Mouse (Mus musculus) kidney, adult 2 months (tissue): ENCODE data around the gene Wdr72. TPM values are rescaled to one million over a fixed set of nuclear protein-coding genes. Genes with fewer than 3 reads are reported as not detected.

Experiments
- DNase-seq: peaks from one replicate; pipeline ENCODE4 v3.0.0; 2021
- H3K27ac ChIP-seq: fragments of 200-500 bp; 2 replicates; pipeline ENCODE4 v1.5.1; 2012; ENCODE audit warnings: low read depth, low read length, control low read depth, inconsistent platforms; ENCODE audit not compliant: insufficient read depth
- H3K27me3 ChIP-seq: fragments of 200-500 bp; replicated peaks from 2 replicates; pipeline ENCODE4 v1.6.1; 2012; ENCODE audit warnings: mild to moderate bottlenecking, moderate library complexity, low read length, inconsistent platforms; ENCODE audit not compliant: control insufficient read depth, insufficient read depth
- H3K36me3 ChIP-seq: fragments of 200-500 bp; 2 replicates; pipeline ENCODE4 v1.6.1; 2012; ENCODE audit warnings: mild to moderate bottlenecking, moderate library complexity, low read length, inconsistent platforms; ENCODE audit not compliant: control insufficient read depth, insufficient read depth
- H3K4me1 ChIP-seq: fragments of 200-500 bp; 2 replicates; pipeline ENCODE4 v1.6.1; 2011; ENCODE audit warnings: low read length; ENCODE audit not compliant: control insufficient read depth, insufficient read depth
- H3K4me3 ChIP-seq: fragments of 200-500 bp; 2 replicates; pipeline ENCODE4 v1.5.1; 2011; ENCODE audit warnings: mild to moderate bottlenecking, low read depth, low read length, control low read depth; ENCODE audit not compliant: insufficient read depth
- CTCF ChIP-seq: fragments of 200-500 bp; conservative IDR thresholded peaks from 2 replicates; pipeline ENCODE4 v1.5.1; 2011; ENCODE audit warnings: low read depth, mild to moderate bottlenecking, control low read depth, low read length, moderate library complexity, mixed read lengths; ENCODE audit not compliant: insufficient read depth, insufficient read length
- POLR2A ChIP-seq: fragments of 200-500 bp; IDR thresholded peaks from one replicate; pipeline ENCODE4 v1.6.1; 2011; ENCODE audit warnings: low read depth, low read length, control low read depth
- WGBS: fragments of 180-500 bp; shearing (Covaris S2); methylation state at CpG from one replicate; pipeline ENCODE4 v1.1.7; 2018; 5-methylcytosine and 5-hydroxymethylcytosine counted together
- polyA plus RNA-seq: library from polyadenylated mRNA; depleted of rRNA; stranded (reverse); fragments of >200 nt; gene quantifications from 2 replicates; pipeline ENCODE4 v1.2.3, GENCODE M21; 2012

Wdr72 gene
- polyA plus RNA-seq, 1 experiment, result 10.8 TPM

- WGBS, result 72% methylated on average over 5 of the region's 5 CpGs
- no peak for TF ChIP-seq CTCF
- TF ChIP-seq POLR2A, result no peak
- H3K27me3 ChIP-seq, result no peaks in the 10 kb centered on the region
- no peak for DNase-seq
- H3K4me3 ChIP-seq, result no peak overlapping the region
- H3K4me1 ChIP-seq, result no peaks in the 10 kb centered on the region
- no peaks in the 10 kb centered on the region for H3K36me3 ChIP-seq
- H3K27ac ChIP-seq, result no peak overlapping the region
These were observed 131.1 kb downstream of the Wdr72 start for GRCm38 (mm10) chr9:74241292-74241691.

DNA sequence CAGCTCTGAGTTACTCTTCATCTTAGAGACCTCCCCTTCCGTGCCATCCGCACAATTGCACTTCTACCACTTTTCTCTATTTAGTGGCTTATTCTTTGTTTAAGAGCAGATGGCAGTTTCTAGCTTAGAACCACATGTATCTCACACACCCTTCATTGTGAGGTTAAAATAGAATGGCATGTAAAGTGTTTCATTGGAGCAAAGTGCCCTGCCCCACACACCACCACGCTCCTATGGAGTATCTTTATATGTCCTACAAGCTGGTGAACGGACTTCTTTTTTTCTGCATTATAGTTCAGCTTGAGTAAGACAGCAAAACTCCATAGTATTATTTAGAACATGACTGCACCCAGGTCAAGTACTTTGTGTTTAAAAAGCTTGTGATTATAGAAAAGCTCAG is 137.9 kb downstream of the Wdr72 start:
- WGBS, result 88% methylated on average over 4 of the region's 4 CpGs
- Histone ChIP-seq H3K27ac (no peak overlapping the region), H3K4me3 (no peak overlapping the region), H3K36me3 (no peaks in the 10 kb centered on the region), H3K4me1 (no peaks in the 10 kb centered on the region), H3K27me3 (no peaks in the 10 kb centered on the region)
- no peak for DNase-seq
- TF ChIP-seq POLR2A (no peak), CTCF (no peak)

DNA sequence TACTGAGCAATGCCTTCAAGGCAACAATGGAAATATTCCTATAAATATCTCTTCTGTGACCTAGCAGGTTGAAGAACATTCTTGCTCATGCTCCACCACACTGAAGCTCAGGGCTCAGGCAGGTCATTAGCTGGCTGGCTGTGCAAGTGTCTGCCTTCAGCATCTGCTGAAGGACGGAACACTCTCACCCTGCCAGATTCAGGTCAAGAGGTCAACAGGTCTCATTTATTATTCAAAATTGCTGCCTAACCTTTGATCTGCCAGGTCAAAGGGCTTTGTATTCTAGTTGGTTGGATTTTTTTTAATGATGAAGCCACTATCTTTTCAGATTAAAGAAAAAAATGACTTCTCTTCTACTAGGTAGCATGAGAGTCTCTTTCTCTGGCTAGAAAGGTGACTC is 139.3 kb downstream of the Wdr72 start:
- TF ChIP-seq POLR2A (no peak), CTCF (no peak)
- DNase-seq, result peak; percentile 23
- Histone ChIP-seq H3K36me3 (no peaks in the 10 kb centered on the region), H3K4me3 (no peak overlapping the region), H3K27me3 (no peaks in the 10 kb centered on the region), H3K27ac (no peak overlapping the region), H3K4me1 (no peaks in the 10 kb centered on the region)
- WGBS, result 30% methylated on average over 1 of the region's 1 CpGs

DNA sequence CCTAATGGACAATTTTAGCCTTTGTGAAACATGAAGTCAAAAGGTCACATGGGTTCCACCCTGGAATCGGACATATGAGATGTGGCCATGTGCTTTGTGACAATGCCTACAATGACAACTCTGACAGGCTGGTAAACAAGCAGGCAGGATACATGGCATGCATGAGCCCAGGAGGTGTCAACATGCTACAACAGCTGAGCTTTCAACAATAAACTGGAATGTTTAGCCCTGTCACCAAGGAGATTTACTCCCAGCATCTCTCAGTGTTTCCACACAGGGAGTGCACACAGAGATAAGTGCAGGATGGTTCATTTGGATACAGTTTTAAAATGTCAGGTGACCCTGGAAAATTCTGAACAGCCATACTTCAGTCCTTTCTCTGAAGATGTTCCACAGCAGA is 140.4 kb downstream of the Wdr72 start:
- H3K27me3 ChIP-seq, result no peaks in the 10 kb centered on the region
- H3K27ac ChIP-seq, result no peak overlapping the region
- H3K36me3 ChIP-seq, result no peaks in the 10 kb centered on the region
- TF ChIP-seq CTCF (no peak), POLR2A (no peak)
- DNase-seq, result no peak
- no peaks in the 10 kb centered on the region for H3K4me1 ChIP-seq
- H3K4me3 ChIP-seq, result no peak overlapping the region
- 63% methylated on average over 1 of the region's 1 CpGs for WGBS

DNA sequence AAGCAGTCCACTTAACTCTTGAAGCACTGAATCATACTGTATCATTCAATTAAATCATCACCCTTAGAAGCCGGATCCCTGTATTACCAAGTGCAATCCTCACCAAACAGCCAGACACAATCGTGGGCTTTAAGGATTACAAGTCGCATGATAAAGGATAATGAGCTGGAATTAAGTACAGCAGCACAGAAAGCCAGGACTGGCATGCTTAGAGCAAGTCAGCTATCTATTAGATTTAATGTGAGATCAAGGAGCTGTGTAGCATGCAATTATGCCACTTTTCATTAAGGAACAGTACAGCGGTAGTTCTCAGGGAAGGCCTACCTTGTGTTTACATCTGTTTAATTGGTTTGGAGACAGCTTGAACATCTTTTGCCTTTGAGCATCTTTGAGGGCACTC is 148.2 kb downstream of the Wdr72 start:
- no peaks in the 10 kb centered on the region for H3K27me3 ChIP-seq
- no peaks in the 10 kb centered on the region for H3K36me3 ChIP-seq
- no peak for DNase-seq
- TF ChIP-seq POLR2A, result no peak
- no peak for TF ChIP-seq CTCF
- no peak overlapping the region for H3K4me3 ChIP-seq
- 75% methylated on average over 4 of the region's 4 CpGs for WGBS
- H3K4me1 ChIP-seq, result no peaks in the 10 kb centered on the region
- H3K27ac ChIP-seq, result no peak overlapping the region

- 61% methylated on average over 14 of the region's 14 CpGs for WGBS
- no peaks in the 10 kb centered on the region for H3K4me1 ChIP-seq
- H3K27ac ChIP-seq, result no peak overlapping the region
- no peaks in the 10 kb centered on the region for H3K27me3 ChIP-seq
- no peak for DNase-seq
- no peak overlapping the region for H3K4me3 ChIP-seq
- no peaks in the 10 kb centered on the region for H3K36me3 ChIP-seq
- no peak for TF ChIP-seq CTCF
- no peak for TF ChIP-seq POLR2A
These were observed 167.7 kb downstream of the Wdr72 start for GRCm38 (mm10) chr9:74277752-74278385.

GRCm38 (mm10) chr9:74282072-74282471 is 171.9 kb downstream of the Wdr72 start:
- Histone ChIP-seq H3K4me1 (no peaks in the 10 kb centered on the region), H3K36me3 (no peaks in the 10 kb centered on the region), H3K27ac (no peak overlapping the region), H3K4me3 (no peak overlapping the region), H3K27me3 (no peaks in the 10 kb centered on the region)
- no peak for TF ChIP-seq POLR2A
- no peak for DNase-seq
- WGBS, result 65% methylated on average over 3 of the region's 3 CpGs
